Mouse (Mus musculus): ENCODE data around the gene D230025D16Rik.

DNA sequence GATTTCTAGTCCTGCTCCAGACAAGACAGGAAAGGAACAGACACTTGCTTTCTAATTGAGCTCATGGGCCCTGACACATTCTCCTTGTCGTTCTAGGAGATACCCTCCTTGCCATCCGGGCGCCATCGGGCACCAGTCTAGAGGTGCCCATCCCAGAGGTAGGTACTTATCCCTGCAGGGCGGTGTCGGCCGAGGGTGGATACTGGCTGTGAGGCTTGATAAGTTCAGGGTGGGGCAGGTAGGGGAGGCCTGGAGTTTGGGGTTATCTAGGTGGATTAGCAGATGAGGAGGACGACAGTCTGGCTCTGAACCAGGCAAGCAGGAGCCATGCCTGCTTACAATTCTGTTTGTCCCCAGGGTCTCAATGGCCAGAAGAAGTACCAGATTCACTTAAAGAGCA, 75.0 kb downstream of the D230025D16Rik start:
- TF ChIP-seq CTCF (IDR thresholded peaks at IDR 0.05; ENCODE audit: control insufficient read depth, insufficient read depth, low read length) (no peak), POLR2A (IDR thresholded peaks at IDR 0.05; ENCODE audit: borderline replicate concordance, control insufficient read depth, low read depth, low read length) (peak; percentile 84)

Data from bone marrow, adult 2 months (tissue).